Mouse (Mus musculus): ENCODE measurements at regions not wholly inside any gene's neighbourhood (a gene's known extent, or its start where the extent isn't known, plus 50 kb on each side); places are given as distances from the start of the nearest gene placed in this dataset.

DNA sequence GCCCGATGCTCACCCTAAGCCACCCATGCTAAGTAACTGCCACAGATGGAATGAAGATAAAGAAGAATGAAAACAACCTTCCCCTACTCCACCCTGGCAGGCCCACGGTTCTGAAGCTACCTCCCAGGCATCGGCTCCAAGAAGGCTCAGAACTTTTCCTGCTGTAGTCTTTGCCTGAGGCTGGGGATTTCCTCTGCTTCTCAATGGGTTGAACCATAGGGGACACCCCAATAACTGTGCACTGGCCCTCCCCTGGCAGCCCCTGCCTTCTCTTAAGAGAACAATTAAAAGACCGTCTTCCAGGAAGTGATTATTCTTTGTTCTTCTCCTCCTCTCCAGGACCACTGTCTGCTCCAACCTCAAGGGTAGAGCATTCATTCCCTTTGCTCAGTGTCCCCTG lies 191.9 kb downstream of the Maf start:
- 83% methylated on average over 4 of the region's 4 CpGs for WGBS
- H3K36me3 ChIP-seq (ENCODE audit: control insufficient read depth, insufficient read depth, low read length): no peaks in the 10 kb centered on the region
- no peak for ATAC-seq (ENCODE audit: insufficient read depth, low FRiP score, low TSS enrichment)
- H3K9ac ChIP-seq (ENCODE audit: low read length): no peak overlapping the region
- H3K27me3 ChIP-seq (ENCODE audit: control insufficient read depth, insufficient read depth, low read length): no peaks in the 10 kb centered on the region
- no peak overlapping the region for H3K4me2 ChIP-seq (ENCODE audit: low read depth)
- H3K27ac ChIP-seq (ENCODE audit: low read depth, low read length): no peak overlapping the region
- no peak for DNase-seq (ENCODE audit: low spot score)
- no peaks in the 10 kb centered on the region for H3K9me3 ChIP-seq (ENCODE audit: control insufficient read depth, low read length)
- H3K4me3 ChIP-seq (ENCODE audit: low read depth, low read length): no peak overlapping the region
- H3K4me1 ChIP-seq (ENCODE audit: control insufficient read depth, insufficient read depth, low read length): no peaks in the 10 kb centered on the region

- H3K36me3 ChIP-seq (ENCODE audit: control insufficient read depth, insufficient read depth, low read length): no peaks in the 10 kb centered on the region
- no peaks in the 10 kb centered on the region for H3K4me1 ChIP-seq (ENCODE audit: control insufficient read depth, insufficient read depth, low read length)
- H3K27me3 ChIP-seq (ENCODE audit: control insufficient read depth, insufficient read depth, low read length): no peaks in the 10 kb centered on the region
- no peak overlapping the region for H3K4me3 ChIP-seq (ENCODE audit: low read depth, low read length)
- ATAC-seq (ENCODE audit: insufficient read depth, low FRiP score, low TSS enrichment) (no peak), DNase-seq (ENCODE audit: low spot score) (no peak)
- no peaks in the 10 kb centered on the region for H3K9me3 ChIP-seq (ENCODE audit: control insufficient read depth, low read length)
- 78% methylated on average over 3 of the region's 3 CpGs for WGBS
- no peak overlapping the region for H3K27ac ChIP-seq (ENCODE audit: low read depth, low read length)
- no peak overlapping the region for H3K9ac ChIP-seq (ENCODE audit: low read length)
- H3K4me2 ChIP-seq (ENCODE audit: low read depth): no peak overlapping the region
These were observed 193.1 kb downstream of the Maf start for GRCm38 (mm10) chr8:115514485-115514884.

DNA sequence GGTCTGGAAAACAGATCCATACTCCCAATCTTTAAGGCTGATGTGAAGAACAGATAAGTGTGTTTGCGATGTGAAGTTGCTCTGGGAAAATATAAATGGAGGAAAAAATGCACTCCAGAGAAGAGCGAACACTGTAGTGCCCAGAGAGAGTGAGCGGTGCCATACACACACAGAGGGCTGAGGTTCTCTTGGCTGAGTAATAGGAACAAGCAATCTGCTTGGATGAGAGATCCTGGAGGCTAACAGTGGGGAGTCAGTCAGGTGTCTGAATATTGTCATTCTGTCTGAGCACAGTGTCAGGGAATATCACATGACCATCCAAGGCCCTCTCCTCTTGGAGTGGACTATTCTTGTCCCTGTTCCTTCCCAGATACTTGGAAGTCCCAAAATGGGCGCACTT lies 200.4 kb downstream of the Maf start:
- ATAC-seq (ENCODE audit: insufficient read depth, low FRiP score, low TSS enrichment) (no peak), DNase-seq (ENCODE audit: low spot score) (no peak)
- H3K36me3 ChIP-seq (ENCODE audit: control insufficient read depth, insufficient read depth, low read length): no peaks in the 10 kb centered on the region
- no peak overlapping the region for H3K4me2 ChIP-seq (ENCODE audit: low read depth)
- H3K27me3 ChIP-seq (ENCODE audit: control insufficient read depth, insufficient read depth, low read length): no peaks in the 10 kb centered on the region
- no peaks in the 10 kb centered on the region for H3K4me1 ChIP-seq (ENCODE audit: control insufficient read depth, insufficient read depth, low read length)
- H3K27ac ChIP-seq (ENCODE audit: low read depth, low read length): no peak overlapping the region
- H3K9me3 ChIP-seq (ENCODE audit: control insufficient read depth, low read length): no peaks in the 10 kb centered on the region
- no peak overlapping the region for H3K4me3 ChIP-seq (ENCODE audit: low read depth, low read length)
- WGBS: 91% methylated on average over 4 of the region's 4 CpGs
- no peak overlapping the region for H3K9ac ChIP-seq (ENCODE audit: low read length)

DNA sequence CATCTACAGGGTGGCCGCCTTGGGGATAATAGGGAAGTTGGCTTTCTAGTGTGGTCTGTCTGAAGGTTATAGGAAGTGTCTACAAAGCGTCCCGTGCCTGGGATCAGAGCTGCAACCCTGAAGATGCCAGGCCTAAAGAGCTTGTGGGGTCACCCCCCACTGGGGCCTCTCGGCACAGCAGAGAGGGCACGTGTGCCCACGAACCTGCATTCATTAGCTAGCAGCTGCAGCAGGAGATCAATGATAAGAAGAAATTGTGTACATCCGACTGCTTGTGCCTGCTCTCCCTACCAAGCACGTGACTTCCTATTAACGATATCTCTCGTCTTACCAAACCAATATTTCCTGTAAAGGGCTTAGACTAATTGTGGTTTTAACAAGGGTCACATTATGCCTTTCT lies 200.9 kb downstream of the Maf start:
- no peak for DNase-seq (ENCODE audit: low spot score)
- Histone ChIP-seq H3K9me3 (ENCODE audit: control insufficient read depth, low read length) (no peaks in the 10 kb centered on the region), H3K4me2 (ENCODE audit: low read depth) (no peak overlapping the region), H3K27me3 (ENCODE audit: control insufficient read depth, insufficient read depth, low read length) (no peaks in the 10 kb centered on the region), H3K4me1 (ENCODE audit: control insufficient read depth, insufficient read depth, low read length) (no peaks in the 10 kb centered on the region), H3K9ac (ENCODE audit: low read length) (no peak overlapping the region), H3K4me3 (ENCODE audit: low read depth, low read length) (no peak overlapping the region), H3K36me3 (ENCODE audit: control insufficient read depth, insufficient read depth, low read length) (no peaks in the 10 kb centered on the region), H3K27ac (ENCODE audit: low read depth, low read length) (no peak overlapping the region)
- WGBS: 90% methylated on average over 10 of the region's 10 CpGs
- no peak for ATAC-seq (ENCODE audit: insufficient read depth, low FRiP score, low TSS enrichment)

GRCm38 (mm10) chr8:115496016-115496415 lies 211.6 kb downstream of the Maf start:
- no peaks in the 10 kb centered on the region for H3K36me3 ChIP-seq (ENCODE audit: control insufficient read depth, insufficient read depth, low read length)
- no peaks in the 10 kb centered on the region for H3K4me1 ChIP-seq (ENCODE audit: control insufficient read depth, insufficient read depth, low read length)
- H3K9me3 ChIP-seq (ENCODE audit: control insufficient read depth, low read length): no peaks in the 10 kb centered on the region
- WGBS: 86% methylated on average over 1 of the region's 1 CpGs
- ATAC-seq (ENCODE audit: insufficient read depth, low FRiP score, low TSS enrichment) (no peak), DNase-seq (ENCODE audit: low spot score) (no peak)
- H3K4me3 ChIP-seq (ENCODE audit: low read depth, low read length): no peak overlapping the region
- H3K27me3 ChIP-seq (ENCODE audit: control insufficient read depth, insufficient read depth, low read length): no peaks in the 10 kb centered on the region
- no peak overlapping the region for H3K27ac ChIP-seq (ENCODE audit: low read depth, low read length)
- no peak overlapping the region for H3K9ac ChIP-seq (ENCODE audit: low read length)
- no peak overlapping the region for H3K4me2 ChIP-seq (ENCODE audit: low read depth)

DNA sequence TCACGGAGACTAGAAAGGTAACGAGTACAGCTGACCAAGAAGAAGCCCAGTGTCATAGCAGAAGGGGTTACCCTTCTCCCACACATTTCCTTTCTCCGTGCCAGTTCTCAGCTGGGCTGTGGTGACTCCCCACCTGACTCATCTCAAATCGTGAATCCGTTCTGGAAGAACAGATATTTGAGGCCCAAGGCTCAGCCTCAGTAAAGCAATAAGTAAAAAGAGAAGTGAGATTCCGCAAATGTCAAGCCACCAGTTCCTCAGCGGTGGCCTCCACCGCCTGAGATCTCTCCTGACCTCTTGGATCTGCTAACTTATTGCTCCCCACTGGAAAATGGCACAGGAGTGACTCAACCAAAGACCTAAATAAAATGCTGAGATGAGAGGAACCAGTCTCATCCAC lies 213.2 kb downstream of the Maf start:
- Histone ChIP-seq H3K4me3 (ENCODE audit: low read depth, low read length) (no peak overlapping the region), H3K27ac (ENCODE audit: low read depth, low read length) (no peak overlapping the region), H3K4me2 (ENCODE audit: low read depth) (no peak overlapping the region), H3K4me1 (ENCODE audit: control insufficient read depth, insufficient read depth, low read length) (no peaks in the 10 kb centered on the region), H3K9ac (ENCODE audit: low read length) (no peak overlapping the region), H3K9me3 (ENCODE audit: control insufficient read depth, low read length) (no peaks in the 10 kb centered on the region), H3K36me3 (ENCODE audit: control insufficient read depth, insufficient read depth, low read length) (no peaks in the 10 kb centered on the region), H3K27me3 (ENCODE audit: control insufficient read depth, insufficient read depth, low read length) (no peaks in the 10 kb centered on the region)
- WGBS: 89% methylated on average over 8 of the region's 8 CpGs
- no peak for DNase-seq (ENCODE audit: low spot score)
- ATAC-seq (ENCODE audit: insufficient read depth, low FRiP score, low TSS enrichment): no peak

DNA sequence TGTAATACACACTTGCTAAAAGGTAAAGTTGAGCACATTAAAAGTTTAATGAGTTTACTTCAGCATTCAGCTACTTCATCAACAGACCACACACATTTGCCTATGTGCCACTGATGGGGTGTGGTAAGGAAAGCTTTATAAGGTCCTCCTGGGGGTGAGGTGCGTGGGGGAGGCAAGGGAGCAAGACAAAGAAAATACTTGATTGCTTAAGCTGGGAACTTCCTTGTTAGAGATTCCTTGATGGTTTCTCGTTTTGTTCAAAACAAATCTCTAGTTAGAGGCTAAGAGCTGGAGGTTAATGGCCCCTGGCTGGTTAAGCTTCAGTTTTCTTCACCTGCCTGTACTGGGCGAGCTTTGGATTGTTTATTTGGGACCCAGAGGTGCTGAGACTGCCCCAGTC lies 220.7 kb downstream of the Maf start:
- H3K4me2 ChIP-seq (ENCODE audit: low read depth): no peak overlapping the region
- no peak overlapping the region for H3K9ac ChIP-seq (ENCODE audit: low read length)
- 40% methylated on average over 3 of the region's 3 CpGs for WGBS
- ATAC-seq (ENCODE audit: insufficient read depth, low FRiP score, low TSS enrichment) (no peak), DNase-seq (ENCODE audit: low spot score) (no peak)
- no peaks in the 10 kb centered on the region for H3K4me1 ChIP-seq (ENCODE audit: control insufficient read depth, insufficient read depth, low read length)
- no peak overlapping the region for H3K27ac ChIP-seq (ENCODE audit: low read depth, low read length)
- no peaks in the 10 kb centered on the region for H3K36me3 ChIP-seq (ENCODE audit: control insufficient read depth, insufficient read depth, low read length)
- no peaks in the 10 kb centered on the region for H3K9me3 ChIP-seq (ENCODE audit: control insufficient read depth, low read length)
- H3K27me3 ChIP-seq (ENCODE audit: control insufficient read depth, insufficient read depth, low read length): no peaks in the 10 kb centered on the region
- H3K4me3 ChIP-seq (ENCODE audit: low read depth, low read length): no peak overlapping the region

DNA sequence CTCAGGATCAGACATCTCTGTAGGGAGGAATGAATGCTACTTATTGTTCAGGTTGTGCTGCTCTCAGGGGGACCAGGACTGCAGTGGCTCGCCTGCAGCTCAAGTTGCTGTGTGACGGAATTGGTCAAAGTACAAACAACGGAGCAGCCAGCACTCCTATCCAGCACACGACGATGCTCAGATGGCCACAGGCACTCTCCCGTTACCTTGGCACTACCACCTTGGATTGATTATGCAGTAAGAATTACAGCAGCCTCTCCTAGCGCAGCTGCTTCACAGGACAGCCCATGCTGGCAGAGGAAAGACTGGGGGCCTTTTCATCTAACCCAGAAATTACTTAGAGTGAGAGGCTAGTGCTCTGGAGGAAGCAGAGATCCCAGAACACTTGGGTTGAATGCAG lies 226.5 kb downstream of the Maf start:
- Histone ChIP-seq H3K36me3 (ENCODE audit: control insufficient read depth, insufficient read depth, low read length) (no peaks in the 10 kb centered on the region), H3K27me3 (ENCODE audit: control insufficient read depth, insufficient read depth, low read length) (no peaks in the 10 kb centered on the region), H3K9ac (ENCODE audit: low read length) (no peak overlapping the region), H3K9me3 (ENCODE audit: control insufficient read depth, low read length) (no peaks in the 10 kb centered on the region), H3K27ac (ENCODE audit: low read depth, low read length) (no peak overlapping the region), H3K4me2 (ENCODE audit: low read depth) (no peak overlapping the region), H3K4me1 (ENCODE audit: control insufficient read depth, insufficient read depth, low read length) (no peaks in the 10 kb centered on the region), H3K4me3 (ENCODE audit: low read depth, low read length) (no peak overlapping the region)
- 47% methylated on average over 7 of the region's 7 CpGs for WGBS
- no peak for DNase-seq (ENCODE audit: low spot score)
- no peak for ATAC-seq (ENCODE audit: insufficient read depth, low FRiP score, low TSS enrichment)

DNA sequence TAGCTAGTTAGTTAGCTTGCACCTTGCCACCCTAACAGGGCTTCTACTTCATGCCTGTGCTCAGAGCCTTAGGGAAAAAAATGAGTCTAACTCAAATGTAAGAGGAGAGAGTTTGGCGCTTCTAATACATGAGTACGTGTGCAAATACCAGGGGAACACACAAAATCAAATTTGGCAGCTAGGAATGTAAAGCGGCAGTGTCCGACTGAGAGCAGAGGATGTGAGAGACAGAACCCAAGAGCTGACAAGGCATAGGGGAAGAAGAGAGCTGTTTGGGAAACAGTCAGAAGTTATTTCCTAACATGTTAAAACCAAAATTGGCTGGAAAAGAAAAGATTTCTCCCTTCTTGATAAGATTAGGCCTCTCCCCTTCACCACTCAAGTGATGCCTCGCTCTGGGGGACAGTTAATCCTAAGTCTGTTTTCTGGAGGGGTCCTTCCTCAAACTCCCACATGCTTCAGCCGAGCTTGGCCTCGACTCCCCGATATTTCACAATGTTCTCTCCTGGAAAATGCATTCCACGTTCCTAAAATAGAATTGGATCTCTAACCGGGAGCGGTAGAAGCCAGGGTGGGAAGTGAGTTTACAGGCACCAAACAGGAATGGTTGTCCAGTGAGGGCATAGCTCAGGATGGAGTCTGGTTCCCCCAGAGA lies 229.1 kb downstream of the Maf start:
- no peak for DNase-seq (ENCODE audit: low spot score)
- 91% methylated on average over 11 of the region's 11 CpGs for WGBS
- ATAC-seq (ENCODE audit: insufficient read depth, low FRiP score, low TSS enrichment): no peak
- no peak overlapping the region for H3K4me3 ChIP-seq (ENCODE audit: low read depth, low read length)
- no peak overlapping the region for H3K9ac ChIP-seq (ENCODE audit: low read length)
- H3K27ac ChIP-seq (ENCODE audit: low read depth, low read length): no peak overlapping the region
- H3K9me3 ChIP-seq (ENCODE audit: control insufficient read depth, low read length): no peaks in the 10 kb centered on the region
- H3K4me2 ChIP-seq (ENCODE audit: low read depth): no peak overlapping the region
- no peaks in the 10 kb centered on the region for H3K4me1 ChIP-seq (ENCODE audit: control insufficient read depth, insufficient read depth, low read length)
- H3K36me3 ChIP-seq (ENCODE audit: control insufficient read depth, insufficient read depth, low read length): no peaks in the 10 kb centered on the region
- no peaks in the 10 kb centered on the region for H3K27me3 ChIP-seq (ENCODE audit: control insufficient read depth, insufficient read depth, low read length)
